Mouse (Mus musculus): Measurements from ENCODE around the gene Ddx49. TPM values are rescaled to one million over a fixed set of nuclear protein-coding genes. Genes with fewer than 3 reads are reported as not detected.
A peak's percentile ranks its signal among the peaks of the same experiment; 100 is the strongest.

The Ddx49 gene
- total and polyA plus RNA-seq, 2 experiments from 2014 or later = 43.6 to 47.0 TPM

DNA sequence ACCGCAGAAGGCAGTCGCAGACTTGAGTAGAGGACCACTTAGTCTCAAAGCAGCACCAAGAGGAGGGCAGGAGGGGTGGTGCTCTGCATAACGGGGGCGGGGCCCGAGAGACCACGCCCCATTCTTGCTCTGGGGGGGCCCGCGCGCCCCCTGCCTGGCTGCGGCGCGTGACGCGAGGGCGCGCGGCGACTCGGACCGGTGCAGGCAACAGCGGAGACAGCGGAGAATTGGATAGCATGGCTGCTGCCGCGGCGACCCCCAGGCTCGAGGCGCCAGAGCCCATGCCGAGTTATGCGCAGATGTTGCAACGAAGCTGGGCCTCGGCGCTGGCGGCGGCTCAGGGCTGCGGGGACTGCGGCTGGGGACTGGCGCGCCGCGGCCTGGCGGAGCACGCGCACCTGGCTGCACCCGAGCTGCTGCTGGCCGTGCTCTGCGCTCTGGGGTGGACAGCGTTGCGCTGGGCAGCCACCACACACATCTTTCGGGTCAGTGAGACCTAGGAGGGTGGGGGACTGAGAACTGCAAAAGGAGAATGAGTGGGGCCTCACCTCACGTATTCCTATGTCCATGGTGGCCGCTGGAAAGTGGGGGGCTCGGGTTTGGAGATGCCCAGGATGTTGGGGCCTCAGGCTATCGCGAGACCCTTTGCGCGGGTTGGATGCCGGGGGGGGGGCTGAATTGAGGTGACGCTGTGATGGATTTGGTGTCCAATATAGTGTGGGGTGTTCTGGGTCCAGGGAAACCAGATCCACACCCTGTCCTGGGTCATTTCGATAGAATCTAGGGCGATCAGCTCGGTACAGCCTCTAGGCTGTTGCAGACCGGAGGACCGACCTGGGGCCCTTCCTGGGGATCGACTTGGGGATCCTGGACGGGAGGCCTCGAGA lies 13.6 kb upstream of the Ddx49 start, which contains the start of gene Cers1:
Cers1 (plus strand) TSS at position 152 of the 887 bp plus-strand sequence.
- peaks cover 40% of the 10 kb centered on the region for H3K36me3 ChIP-seq (ENCODE audit: insufficient read depth, low read length)
- no peak for TF ChIP-seq CTCF (IDR thresholded peaks at IDR 0.05)
- 2% methylated on average over 55 of the region's 66 CpGs for WGBS

GRCm38 (mm10) chr8:70313399-70313798 lies 11.1 kb upstream of the Ddx49 start:
- Histone ChIP-seq H3K27ac (ENCODE audit: low read depth, low read length) (no peak overlapping the region), H3K36me3 (ENCODE audit: insufficient read depth, low read length) (peaks cover 35% of the 10 kb centered on the region), H3K4me1 (ENCODE audit: insufficient read depth, low read length) (0 out of 2 replicates have a peak, but pooled peaks cover 5% of the 10 kb centered on the region), H3K4me2 (ENCODE audit: low read depth, low read length, poor library complexity, severe bottlenecking) (no peak overlapping the region), H3K4me3 (ENCODE audit: low read depth, low read length) (no peak overlapping the region), H3K27me3 (ENCODE audit: insufficient read depth, low read length) (no peaks in the 10 kb centered on the region), H3K9ac (replicated peaks; ENCODE audit: low read length, poor library complexity, severe bottlenecking) (no peak overlapping the region), H3K9me3 (ENCODE audit: low read length) (no peaks in the 10 kb centered on the region)
- TF ChIP-seq CTCF (IDR thresholded peaks at IDR 0.05) = no peak
- peak; percentile 40 for DNase-seq (ENCODE audit: low spot score)
- no peak for ATAC-seq (ENCODE audit: low FRiP score)
- 82% methylated on average over 2 of the region's 2 CpGs for WGBS

More for the DNA sequence above, 13.6 kb upstream of the Ddx49 start, which contains the start of gene Cers1:
- Histone ChIP-seq H3K4me2 (ENCODE audit: low read depth, low read length, poor library complexity, severe bottlenecking) (peak within 1 kb of the TSS; percentile 91), H3K9me3 (ENCODE audit: low read length) (no peaks in the 10 kb centered on the region), H3K4me3 (ENCODE audit: low read depth, low read length) (peak within 1 kb of the TSS; percentile 62), H3K9ac (replicated peaks; ENCODE audit: low read length, poor library complexity, severe bottlenecking) (peak within 1 kb of the TSS; percentile 81), H3K4me1 (ENCODE audit: insufficient read depth, low read length) (0 out of 2 replicates have a peak, but pooled peaks cover 5% of the 10 kb centered on the region), H3K27ac (ENCODE audit: low read depth, low read length) (peak within 1 kb of the TSS; percentile 92), H3K27me3 (ENCODE audit: insufficient read depth, low read length) (no peaks in the 10 kb centered on the region)
- peak; percentile 84 for DNase-seq (ENCODE audit: low spot score)
- ATAC-seq (ENCODE audit: low FRiP score) = peak; percentile 66

GRCm38 (mm10) chr8:70309311-70309710 lies 7.0 kb upstream of the Ddx49 start:
- TF ChIP-seq CTCF (IDR thresholded peaks at IDR 0.05) = peak; percentile 71
- DNase-seq (ENCODE audit: low spot score) (peak; percentile 33), ATAC-seq (ENCODE audit: low FRiP score) (no peak)
- Histone ChIP-seq H3K27ac (ENCODE audit: low read depth, low read length) (no peak overlapping the region), H3K4me1 (ENCODE audit: insufficient read depth, low read length) (no peaks in the 10 kb centered on the region), H3K9me3 (ENCODE audit: low read length) (no peaks in the 10 kb centered on the region), H3K9ac (replicated peaks; ENCODE audit: low read length, poor library complexity, severe bottlenecking) (no peak overlapping the region), H3K27me3 (ENCODE audit: insufficient read depth, low read length) (no peaks in the 10 kb centered on the region), H3K4me2 (ENCODE audit: low read depth, low read length, poor library complexity, severe bottlenecking) (no peak overlapping the region), H3K4me3 (ENCODE audit: low read depth, low read length) (no peak overlapping the region), H3K36me3 (ENCODE audit: insufficient read depth, low read length) (peaks cover 68% of the 10 kb centered on the region)
- WGBS = 27% methylated on average over 2 of the region's 2 CpGs

GRCm38 (mm10) chr8:70302901-70303300 lies 612 bp upstream of the Ddx49 start:
- peak overlapping the region; percentile 75 for H3K9ac ChIP-seq (replicated peaks; ENCODE audit: low read length, poor library complexity, severe bottlenecking)
- no peak for DNase-seq (ENCODE audit: low spot score)
- 5% methylated on average over 16 of the region's 16 CpGs for WGBS
- ATAC-seq (ENCODE audit: low FRiP score) = 0 out of 2 replicates have a peak, but pooled peaks have one; percentile 29
- no peak for TF ChIP-seq CTCF (IDR thresholded peaks at IDR 0.05)
- peaks cover 11% of the 10 kb centered on the region for H3K4me1 ChIP-seq (ENCODE audit: insufficient read depth, low read length)
- H3K27me3 ChIP-seq (ENCODE audit: insufficient read depth, low read length) = no peaks in the 10 kb centered on the region
- no peaks in the 10 kb centered on the region for H3K9me3 ChIP-seq (ENCODE audit: low read length)
- peaks cover 39% of the 10 kb centered on the region for H3K36me3 ChIP-seq (ENCODE audit: insufficient read depth, low read length)
- peak overlapping the region; percentile 78 for H3K4me3 ChIP-seq (ENCODE audit: low read depth, low read length)
- peak overlapping the region; percentile 91 for H3K4me2 ChIP-seq (ENCODE audit: low read depth, low read length, poor library complexity, severe bottlenecking)
- peak overlapping the region; percentile 62 for H3K27ac ChIP-seq (ENCODE audit: low read depth, low read length)

- no peak for TF ChIP-seq CTCF (IDR thresholded peaks at IDR 0.05)
- Histone ChIP-seq H3K27me3 (ENCODE audit: insufficient read depth, low read length) (no peaks in the 10 kb centered on the region), H3K4me1 (ENCODE audit: insufficient read depth, low read length) (peaks cover 11% of the 10 kb centered on the region), H3K9me3 (ENCODE audit: low read length) (no peaks in the 10 kb centered on the region), H3K9ac (replicated peaks; ENCODE audit: low read length, poor library complexity, severe bottlenecking) (no peak overlapping the region), H3K4me3 (ENCODE audit: low read depth, low read length) (no peak overlapping the region), H3K27ac (ENCODE audit: low read depth, low read length) (no peak overlapping the region), H3K4me2 (ENCODE audit: low read depth, low read length, poor library complexity, severe bottlenecking) (no peak overlapping the region), H3K36me3 (ENCODE audit: insufficient read depth, low read length) (peaks cover 44% of the 10 kb centered on the region)
- DNase-seq (ENCODE audit: low spot score) (no peak), ATAC-seq (ENCODE audit: low FRiP score) (no peak)
- 85% methylated on average over 3 of the region's 3 CpGs for WGBS
Observed at GRCm38 (mm10) chr8:70300881-70301280, 1.4 kb downstream of the Ddx49 start.

GRCm38 (mm10) chr8:70293988-70294405 lies 8.3 kb downstream of the Ddx49 start:
- ATAC-seq (ENCODE audit: low FRiP score) (no peak), DNase-seq (ENCODE audit: low spot score) (no peak)
- Histone ChIP-seq H3K9ac (replicated peaks; ENCODE audit: low read length, poor library complexity, severe bottlenecking) (0 out of 2 replicates have a peak overlapping the region, but pooled peaks have one; percentile 24), H3K27me3 (ENCODE audit: insufficient read depth, low read length) (no peaks in the 10 kb centered on the region), H3K4me1 (ENCODE audit: insufficient read depth, low read length) (no peaks in the 10 kb centered on the region), H3K4me3 (ENCODE audit: low read depth, low read length) (no peak overlapping the region), H3K27ac (ENCODE audit: low read depth, low read length) (no peak overlapping the region), H3K36me3 (ENCODE audit: insufficient read depth, low read length) (peaks cover 69% of the 10 kb centered on the region), H3K9me3 (ENCODE audit: low read length) (no peaks in the 10 kb centered on the region), H3K4me2 (ENCODE audit: low read depth, low read length, poor library complexity, severe bottlenecking) (no peak overlapping the region)
- WGBS = 71% methylated on average over 5 of the region's 5 CpGs
- no peak for TF ChIP-seq CTCF (IDR thresholded peaks at IDR 0.05)
